Mouse (Mus musculus): ENCODE data around the gene Padi1. TPM values are rescaled to one million over a fixed set of nuclear protein-coding genes. Genes with fewer than 3 reads are reported as not detected.

Gene Padi1
- polyA plus RNA-seq, 1 experiment from 2014 or later = not detected

- no peak overlapping the region for H3K4me2 ChIP-seq (replicated peaks)
- H3K27ac ChIP-seq (replicated peaks) = no peak overlapping the region
- H3K4me3 ChIP-seq = no peak overlapping the region
- H3K9me3 ChIP-seq = no peaks in the 10 kb centered on the region
- no peaks in the 10 kb centered on the region for H3K27me3 ChIP-seq
- no peak for ATAC-seq (replicated peaks)
- WGBS = 84% methylated on average over 6 of the region's 6 CpGs
- H3K36me3 ChIP-seq = no peaks in the 10 kb centered on the region
- no peaks in the 10 kb centered on the region for H3K4me1 ChIP-seq
- H3K9ac ChIP-seq (replicated peaks) = no peak overlapping the region
Measured at GRCm38 (mm10) chr4:140788264-140788663, 57.3 kb downstream of the Padi1 start.

- no peak overlapping the region for H3K4me3 ChIP-seq
- no peak overlapping the region for H3K4me2 ChIP-seq (replicated peaks)
- H3K9me3 ChIP-seq = no peaks in the 10 kb centered on the region
- ATAC-seq (replicated peaks) = no peak
- H3K9ac ChIP-seq (replicated peaks) = no peak overlapping the region
- 77% methylated on average over 4 of the region's 4 CpGs for WGBS
- no peaks in the 10 kb centered on the region for H3K36me3 ChIP-seq
- no peaks in the 10 kb centered on the region for H3K27me3 ChIP-seq
- no peak overlapping the region for H3K27ac ChIP-seq (replicated peaks)
- H3K4me1 ChIP-seq = no peaks in the 10 kb centered on the region
Measured at GRCm38 (mm10) chr4:140787414-140787813, 58.2 kb downstream of the Padi1 start.

- no peak for ATAC-seq (replicated peaks)
- Histone ChIP-seq H3K27ac (replicated peaks) (no peak overlapping the region), H3K27me3 (no peaks in the 10 kb centered on the region), H3K36me3 (no peaks in the 10 kb centered on the region), H3K4me2 (replicated peaks) (no peak overlapping the region), H3K9me3 (no peaks in the 10 kb centered on the region), H3K4me1 (no peaks in the 10 kb centered on the region), H3K4me3 (no peak overlapping the region), H3K9ac (replicated peaks) (no peak overlapping the region)
- 84% methylated on average over 5 of the region's 5 CpGs for WGBS
Measured at GRCm38 (mm10) chr4:140785217-140785616, 60.4 kb downstream of the Padi1 start.

GRCm38 (mm10) chr4:140784292-140784945 is 61.2 kb downstream of the Padi1 start:
- no peak for ATAC-seq (replicated peaks)
- Histone ChIP-seq H3K4me2 (replicated peaks) (no peak overlapping the region), H3K4me1 (no peaks in the 10 kb centered on the region), H3K36me3 (no peaks in the 10 kb centered on the region), H3K9me3 (no peaks in the 10 kb centered on the region), H3K4me3 (no peak overlapping the region), H3K9ac (replicated peaks) (no peak overlapping the region), H3K27me3 (no peaks in the 10 kb centered on the region), H3K27ac (replicated peaks) (no peak overlapping the region)
- WGBS = 96% methylated on average over 9 of the region's 9 CpGs

- Histone ChIP-seq H3K4me1 (no peaks in the 10 kb centered on the region), H3K4me2 (replicated peaks) (no peak overlapping the region), H3K9ac (replicated peaks) (no peak overlapping the region), H3K27ac (replicated peaks) (no peak overlapping the region), H3K4me3 (no peak overlapping the region), H3K27me3 (no peaks in the 10 kb centered on the region), H3K9me3 (no peaks in the 10 kb centered on the region), H3K36me3 (no peaks in the 10 kb centered on the region)
- WGBS = 89% methylated on average over 9 of the region's 9 CpGs
- ATAC-seq (replicated peaks) = no peak
Measured at GRCm38 (mm10) chr4:140782821-140783220, 62.8 kb downstream of the Padi1 start.

- no peak overlapping the region for H3K4me3 ChIP-seq
- H3K27ac ChIP-seq (replicated peaks) = no peak overlapping the region
- H3K9me3 ChIP-seq = no peaks in the 10 kb centered on the region
- H3K27me3 ChIP-seq = no peaks in the 10 kb centered on the region
- no peaks in the 10 kb centered on the region for H3K4me1 ChIP-seq
- H3K4me2 ChIP-seq (replicated peaks) = no peak overlapping the region
- H3K9ac ChIP-seq (replicated peaks) = no peak overlapping the region
- no peaks in the 10 kb centered on the region for H3K36me3 ChIP-seq
- WGBS = 91% methylated on average over 14 of the region's 14 CpGs
- no peak for ATAC-seq (replicated peaks)
Measured at GRCm38 (mm10) chr4:140780507-140780906, 65.1 kb downstream of the Padi1 start.

GRCm38 (mm10) chr4:140779803-140780397 is 65.7 kb downstream of the Padi1 start:
- H3K36me3 ChIP-seq = no peaks in the 10 kb centered on the region
- no peak overlapping the region for H3K9ac ChIP-seq (replicated peaks)
- no peak for ATAC-seq (replicated peaks)
- H3K4me2 ChIP-seq (replicated peaks) = no peak overlapping the region
- H3K4me1 ChIP-seq = no peaks in the 10 kb centered on the region
- H3K27me3 ChIP-seq = no peaks in the 10 kb centered on the region
- WGBS = 48% methylated on average over 19 of the region's 19 CpGs
- H3K27ac ChIP-seq (replicated peaks) = no peak overlapping the region
- no peaks in the 10 kb centered on the region for H3K9me3 ChIP-seq
- no peak overlapping the region for H3K4me3 ChIP-seq

GRCm38 (mm10) chr4:140776623-140777022 is 69.0 kb downstream of the Padi1 start:
- 84% methylated on average over 13 of the region's 13 CpGs for WGBS
- ATAC-seq (replicated peaks) = no peak

GRCm38 (mm10) chr4:140775876-140776275 is 69.7 kb downstream of the Padi1 start:
- H3K4me3 ChIP-seq = no peak overlapping the region
- no peaks in the 10 kb centered on the region for H3K4me1 ChIP-seq
- H3K36me3 ChIP-seq = no peaks in the 10 kb centered on the region
- no peak overlapping the region for H3K27ac ChIP-seq (replicated peaks)
- WGBS = 88% methylated on average over 10 of the region's 10 CpGs
- no peaks in the 10 kb centered on the region for H3K27me3 ChIP-seq
- H3K9ac ChIP-seq (replicated peaks) = no peak overlapping the region
- H3K9me3 ChIP-seq = no peaks in the 10 kb centered on the region
- ATAC-seq (replicated peaks) = no peak
- no peak overlapping the region for H3K4me2 ChIP-seq (replicated peaks)

More at GRCm38 (mm10) chr4:140776623-140777022, 69.0 kb downstream of the Padi1 start:
- Histone ChIP-seq H3K4me3 (no peak overlapping the region), H3K27me3 (no peaks in the 10 kb centered on the region), H3K9ac (replicated peaks) (no peak overlapping the region), H3K4me1 (no peaks in the 10 kb centered on the region), H3K4me2 (replicated peaks) (no peak overlapping the region), H3K36me3 (no peaks in the 10 kb centered on the region), H3K9me3 (no peaks in the 10 kb centered on the region), H3K27ac (replicated peaks) (no peak overlapping the region)

GRCm38 (mm10) chr4:140774893-140775292 is 70.7 kb downstream of the Padi1 start:
- H3K4me1 ChIP-seq = peaks cover 4% of the 10 kb centered on the region; the same call in 1 of the 2 replicates
- H3K9me3 ChIP-seq = no peaks in the 10 kb centered on the region
- H3K36me3 ChIP-seq = no peaks in the 10 kb centered on the region
- no peaks in the 10 kb centered on the region for H3K27me3 ChIP-seq
- no peak overlapping the region for H3K4me2 ChIP-seq (replicated peaks)
- ATAC-seq (replicated peaks) = no peak
- no peak overlapping the region for H3K4me3 ChIP-seq
- WGBS = 86% methylated on average over 9 of the region's 9 CpGs
- no peak overlapping the region for H3K27ac ChIP-seq (replicated peaks)
- no peak overlapping the region for H3K9ac ChIP-seq (replicated peaks)

GRCm38 (mm10) chr4:140774025-140774800 is 71.4 kb downstream of the Padi1 start, which contains the start of gene Padi4:
Gene Padi4 (minus strand): TSS chr4:140774236.
- Histone ChIP-seq H3K27me3 (no peaks in the 10 kb centered on the region), H3K4me1 (peaks cover 4% of the 10 kb centered on the region; the same call in 1 of the 2 replicates), H3K4me2 (replicated peaks) (no peak within 1 kb of the TSS), H3K27ac (replicated peaks) (no peak within 1 kb of the TSS), H3K36me3 (no peaks in the 10 kb centered on the region), H3K9ac (replicated peaks) (no peak within 1 kb of the TSS), H3K9me3 (no peaks in the 10 kb centered on the region), H3K4me3 (no peak within 1 kb of the TSS)
- no peak for ATAC-seq (replicated peaks)
- WGBS = 84% methylated on average over 21 of the region's 21 CpGs

GRCm38 (mm10) chr4:140771091-140771490 is 74.5 kb downstream of the Padi1 start:
- Histone ChIP-seq H3K4me3 (no peak overlapping the region), H3K27me3 (no peaks in the 10 kb centered on the region), H3K4me1 (peaks cover 4% of the 10 kb centered on the region; the same call in 1 of the 2 replicates), H3K36me3 (no peaks in the 10 kb centered on the region), H3K27ac (replicated peaks) (no peak overlapping the region), H3K4me2 (replicated peaks) (no peak overlapping the region), H3K9ac (replicated peaks) (no peak overlapping the region), H3K9me3 (no peaks in the 10 kb centered on the region)
- whole genome bisulfite sequencing = 46% methylated on average over 4 of the region's 4 CpGs
- no peak for ATAC-seq (replicated peaks)

All from forebrain, embryonic 15.5 days (tissue).